Mouse (Mus musculus) embryonic facial prominence, embryonic 15.5 days (tissue): Measurements from ENCODE around the gene Fcrl5. TPM values are rescaled to one million over a fixed set of nuclear protein-coding genes. Genes with fewer than 3 reads are reported as not detected.

Experiments
- ATAC-seq: fragments of 200-750 bp; cut with Nextera tagmentation; 2 replicates; pipeline ENCODE4 v1.8.0; 2017; ENCODE audit warnings: low read depth, moderate TSS enrichment; ENCODE audit not compliant: insufficient number of reproducible peaks, low FRiP score, low TSS enrichment
- H3K27ac ChIP-seq: fragments of 300-500 bp; sonication (generic); replicated peaks from 2 replicates; pipeline ENCODE4 v1.5.1; 2015; ENCODE audit warnings: mild to moderate bottlenecking, inconsistent platforms
- H3K27me3 ChIP-seq: fragments of 300-500 bp; sonication (generic); 2 replicates; pipeline ENCODE4 v1.6.1; 2015; ENCODE audit warnings: inconsistent platforms
- H3K36me3 ChIP-seq: fragments of 300-500 bp; sonication (generic); 2 replicates; pipeline ENCODE4 v1.6.1; 2015; ENCODE audit warnings: mild to moderate bottlenecking, inconsistent platforms
- H3K4me1 ChIP-seq: fragments of 300-500 bp; sonication (generic); 2 replicates; pipeline ENCODE4 v1.6.1; 2015; ENCODE audit warnings: inconsistent platforms
- H3K4me2 ChIP-seq: fragments of 300-500 bp; sonication (generic); replicated peaks from 2 replicates; pipeline ENCODE4 v1.6.1; 2015; ENCODE audit warnings: mild to moderate bottlenecking, inconsistent platforms
- H3K4me3 ChIP-seq: fragments of 300-500 bp; sonication (generic); replicated peaks from 2 replicates; pipeline ENCODE4 v1.5.1; 2015; ENCODE audit warnings: mild to moderate bottlenecking, inconsistent platforms
- H3K9ac ChIP-seq: fragments of 300-500 bp; sonication (generic); 2 replicates; pipeline ENCODE4 v1.6.1; 2015; ENCODE audit warnings: inconsistent platforms
- H3K9me3 ChIP-seq: fragments of 300-500 bp; sonication (generic); replicated peaks from 2 replicates; pipeline ENCODE4 v1.6.1; 2016; ENCODE audit warnings: inconsistent platforms
- WGBS: fragments of 180-500 bp; shearing (Covaris S2); methylation state at CpG from one replicate; pipeline ENCODE4 v1.1.7; 2015; 5-methylcytosine and 5-hydroxymethylcytosine counted together
- polyA plus RNA-seq: library from polyadenylated mRNA; unstranded; fragments of >200 nt; fragmentation: Nextera tagmentation; extraction: Ambion mirVana; gene quantifications from 2 replicates; pipeline ENCODE4 v1.2.1, GENCODE M21; 2015

Gene Fcrl5
- polyA plus RNA-seq, 1 experiment from 2014 or later = not detected

DNA sequence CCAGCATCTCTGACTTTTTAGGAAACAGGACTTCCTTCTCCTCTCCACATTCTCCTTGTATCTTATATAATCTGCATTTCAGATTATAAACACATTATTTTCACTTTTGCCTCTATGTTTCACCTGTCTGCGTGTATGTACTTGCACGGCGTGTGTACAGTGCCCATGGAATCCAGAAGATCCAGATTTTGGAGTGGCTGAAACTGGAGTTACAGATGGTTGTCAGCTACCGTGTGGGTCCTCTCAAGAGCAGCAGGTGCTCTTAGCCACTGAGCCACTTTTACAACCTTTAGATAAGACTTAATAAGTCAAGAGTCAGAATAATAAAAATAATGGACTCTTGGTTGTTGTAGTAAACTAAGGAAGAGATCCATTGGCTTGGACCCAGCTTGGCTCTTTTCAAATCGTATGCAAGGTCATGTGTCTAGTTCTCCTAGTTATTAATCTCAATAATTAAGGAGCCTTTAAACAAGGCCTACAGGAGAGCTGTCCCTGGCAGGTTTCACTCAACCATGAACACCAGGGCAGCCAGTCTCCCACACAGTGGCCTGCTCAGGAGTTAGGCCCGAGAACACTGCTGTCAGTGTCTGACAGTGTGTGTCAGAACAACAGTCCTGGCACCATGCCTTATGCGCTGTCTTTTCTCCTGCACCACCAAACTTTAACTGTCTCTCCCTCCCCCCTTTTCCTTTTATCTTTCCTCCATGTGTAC is 98.2 kb downstream of the Fcrl5 start:
- no peak for ATAC-seq
- no peak overlapping the region for H3K27ac ChIP-seq
- 76% methylated on average over 7 of the region's 7 CpGs for WGBS
- no peak overlapping the region for H3K9ac ChIP-seq
- no peak overlapping the region for H3K4me2 ChIP-seq
- no peak overlapping the region for H3K4me3 ChIP-seq
- peaks cover 7% of the 10 kb centered on the region; the same call in 1 of the 2 replicates for H3K4me1 ChIP-seq
- H3K9me3 ChIP-seq = no peaks in the 10 kb centered on the region
- no peaks in the 10 kb centered on the region for H3K27me3 ChIP-seq
- H3K36me3 ChIP-seq = peaks cover 95% of the 10 kb centered on the region

DNA sequence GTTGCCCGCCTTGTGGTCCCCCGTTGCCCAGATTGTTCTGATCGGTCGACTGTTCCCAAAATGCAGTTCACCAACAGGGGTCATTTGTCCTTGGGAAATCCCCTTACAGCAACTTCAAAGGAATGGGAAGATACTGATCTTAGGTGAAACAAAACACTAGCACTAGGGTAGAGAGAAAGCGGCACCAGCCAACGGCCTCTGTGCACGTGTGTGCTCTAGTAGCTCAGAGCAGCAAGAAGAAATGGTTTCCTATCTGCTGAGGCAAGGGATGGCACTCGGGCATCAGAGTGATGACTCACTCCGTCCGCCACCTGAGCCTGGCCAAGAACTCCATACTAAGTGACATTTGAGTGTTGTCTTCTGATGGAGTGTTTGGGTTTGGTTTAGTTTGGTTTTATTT is 102.5 kb downstream of the Fcrl5 start:
- Histone ChIP-seq H3K4me1 (peaks cover 7% of the 10 kb centered on the region; the same call in 1 of the 2 replicates), H3K27me3 (no peaks in the 10 kb centered on the region), H3K4me2 (no peak overlapping the region), H3K27ac (no peak overlapping the region), H3K36me3 (peaks cover 56% of the 10 kb centered on the region), H3K9me3 (no peaks in the 10 kb centered on the region), H3K9ac (no peak overlapping the region), H3K4me3 (no peak overlapping the region)
- ATAC-seq = no peak
- 76% methylated on average over 10 of the region's 10 CpGs for WGBS

DNA sequence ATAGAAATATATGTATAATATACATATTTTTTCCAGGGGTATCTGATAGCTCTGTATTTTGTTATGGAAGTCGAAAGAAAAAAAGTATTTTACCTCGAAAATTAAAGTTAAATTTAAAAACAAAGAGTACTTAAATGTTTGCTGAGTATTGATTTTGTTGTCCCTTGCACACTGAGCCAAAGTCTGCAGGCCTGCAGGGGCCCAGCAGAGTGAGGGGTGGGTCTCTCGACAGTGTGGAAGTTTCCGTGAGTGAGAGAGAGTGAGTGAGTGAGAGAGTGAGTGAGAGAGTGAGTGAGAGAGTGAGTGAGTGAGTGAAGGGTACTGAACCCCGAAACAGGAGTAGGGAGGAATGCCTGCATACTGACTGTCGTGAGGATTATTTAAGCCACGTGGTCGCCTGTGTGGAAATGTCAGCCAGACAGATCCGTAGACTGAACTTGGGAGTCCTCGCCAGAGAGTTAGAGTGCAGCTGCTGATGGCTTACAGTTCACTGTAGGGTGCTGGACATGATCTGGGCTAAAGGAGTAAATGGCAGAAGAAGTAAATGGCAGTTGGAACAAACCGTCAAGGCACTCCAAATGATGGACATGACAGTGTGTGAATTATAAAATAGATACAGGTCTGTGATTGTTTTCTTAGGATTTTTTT is 104.6 kb downstream of the Fcrl5 start:
- H3K9ac ChIP-seq = no peak overlapping the region
- no peak overlapping the region for H3K27ac ChIP-seq
- WGBS = 58% methylated on average over 11 of the region's 11 CpGs
- H3K36me3 ChIP-seq = peaks cover 35% of the 10 kb centered on the region
- no peaks in the 10 kb centered on the region for H3K27me3 ChIP-seq
- H3K4me2 ChIP-seq = no peak overlapping the region
- peaks cover 7% of the 10 kb centered on the region; the same call in 1 of the 2 replicates for H3K4me1 ChIP-seq
- no peaks in the 10 kb centered on the region for H3K9me3 ChIP-seq
- ATAC-seq = no peak
- no peak overlapping the region for H3K4me3 ChIP-seq

DNA sequence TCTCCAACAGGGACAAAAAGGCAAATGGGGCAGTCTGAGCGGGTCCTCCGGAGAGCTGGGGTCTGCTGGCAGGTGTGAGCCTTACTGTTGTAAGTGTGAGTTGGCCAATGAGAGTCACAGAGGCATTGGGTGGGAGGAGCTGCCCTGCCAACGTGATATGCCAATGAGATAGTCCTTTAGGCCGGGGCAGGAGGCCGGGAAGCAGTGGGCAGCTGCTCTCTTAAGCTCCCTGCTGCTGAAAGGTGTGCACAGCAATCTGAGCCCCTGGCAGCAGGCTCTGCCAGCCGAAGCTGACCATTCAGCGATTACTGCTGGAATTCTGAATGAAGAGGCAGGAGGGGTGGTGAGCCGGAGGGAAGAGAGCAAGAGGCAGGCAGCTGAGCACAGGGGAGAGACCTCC is 105.1 kb downstream of the Fcrl5 start:
- no peak overlapping the region for H3K9ac ChIP-seq
- no peaks in the 10 kb centered on the region for H3K9me3 ChIP-seq
- no peak overlapping the region for H3K4me2 ChIP-seq
- no peak overlapping the region for H3K4me3 ChIP-seq
- 36% methylated on average over 8 of the region's 8 CpGs for WGBS
- no peaks in the 10 kb centered on the region for H3K27me3 ChIP-seq
- H3K4me1 ChIP-seq = peaks cover 7% of the 10 kb centered on the region; the same call in 1 of the 2 replicates
- ATAC-seq = peak; percentile 6; the same call in 1 of the 2 replicates
- H3K36me3 ChIP-seq = peaks cover 30% of the 10 kb centered on the region
- no peak overlapping the region for H3K27ac ChIP-seq

DNA sequence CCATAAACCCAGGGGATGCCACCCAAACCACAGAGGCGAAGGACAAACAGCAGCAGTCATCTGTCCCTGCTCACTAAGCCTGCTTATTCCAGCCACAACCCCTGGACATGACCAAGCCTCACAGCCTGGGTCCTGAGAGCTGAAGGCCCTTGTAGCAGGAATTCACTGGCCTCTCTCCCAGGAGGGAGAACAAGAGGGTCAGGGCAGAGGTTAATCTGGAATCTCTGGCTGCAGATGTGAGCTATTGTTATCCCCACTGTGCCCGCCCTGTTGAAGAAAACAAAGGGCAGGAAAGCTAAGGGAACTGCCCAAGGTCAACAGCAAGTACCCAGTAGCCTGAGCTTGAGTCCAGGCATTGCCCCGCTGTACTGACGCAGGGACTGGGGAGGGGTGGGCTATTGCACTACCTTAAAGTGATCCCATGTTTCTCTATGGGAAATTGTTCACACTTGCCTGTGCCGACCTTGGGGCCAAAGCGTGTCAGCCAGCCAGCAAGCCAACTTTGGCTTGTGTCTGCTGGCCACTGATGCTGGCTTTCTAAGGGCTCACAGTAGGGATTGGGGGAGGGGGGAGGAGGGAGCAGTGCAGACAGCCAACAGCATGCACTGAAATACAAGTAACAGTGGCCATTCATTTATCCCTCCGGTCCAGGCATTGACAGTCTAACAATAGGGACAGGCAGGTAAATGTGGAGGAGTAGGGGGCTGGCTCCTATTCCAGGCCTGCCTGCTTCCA is 107.1 kb downstream of the Fcrl5 start:
- Histone ChIP-seq H3K27me3 (no peaks in the 10 kb centered on the region), H3K36me3 (peaks cover 13% of the 10 kb centered on the region; the same call in 1 of the 2 replicates), H3K4me3 (no peak overlapping the region), H3K27ac (no peak overlapping the region), H3K9me3 (no peaks in the 10 kb centered on the region), H3K4me2 (no peak overlapping the region), H3K9ac (no peak overlapping the region), H3K4me1 (0 out of 2 replicates have a peak, but pooled peaks cover 7% of the 10 kb centered on the region)
- 68% methylated on average over 7 of the region's 7 CpGs for WGBS
- ATAC-seq = no peak

DNA sequence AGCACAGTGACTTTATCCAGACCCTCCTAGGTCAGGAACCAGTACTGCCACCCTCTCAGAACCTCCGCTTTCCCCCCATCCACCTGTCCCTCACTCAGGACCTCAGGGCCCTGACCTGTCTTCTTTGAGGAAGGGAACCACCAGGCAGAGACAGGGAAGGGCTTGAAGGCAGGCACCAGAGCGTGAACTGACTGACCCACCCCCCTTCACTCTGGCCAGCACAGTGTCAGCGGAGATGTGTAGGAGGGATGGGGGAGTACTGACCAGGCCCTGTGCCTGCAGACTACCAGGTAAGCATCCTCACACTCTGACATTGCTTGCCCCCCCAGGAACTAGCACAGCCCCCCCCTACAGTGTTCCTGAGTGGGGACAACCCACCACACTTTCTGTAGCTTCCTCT is 110.0 kb downstream of the Fcrl5 start:
- ATAC-seq = no peak

DNA sequence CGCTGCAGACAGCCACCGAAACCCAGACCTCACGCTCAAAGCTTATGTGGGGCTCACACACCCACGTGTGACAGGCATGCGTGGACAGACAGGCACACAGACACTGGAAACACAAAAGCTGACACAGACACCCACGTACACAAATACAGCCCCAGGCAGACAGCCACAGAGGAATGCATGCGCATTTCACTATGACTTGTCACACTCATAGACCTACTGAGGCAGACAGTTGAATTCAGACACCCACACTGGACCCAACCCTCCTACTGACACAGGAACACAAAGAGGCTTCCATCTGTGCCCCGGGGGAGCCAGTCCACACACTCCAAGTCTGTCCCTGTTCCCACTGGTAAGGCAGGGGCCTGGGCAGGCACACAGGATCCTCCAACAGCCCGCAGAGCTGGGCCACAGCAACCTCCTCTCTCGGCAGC is 110.7 kb downstream of the Fcrl5 start:
- peaks cover 15% of the 10 kb centered on the region; the same call in 1 of the 2 replicates for H3K27me3 ChIP-seq

More for the DNA sequence above, 110.0 kb downstream of the Fcrl5 start:
- Histone ChIP-seq H3K4me2 (no peak overlapping the region), H3K27me3 (peaks cover 7% of the 10 kb centered on the region; the same call in 1 of the 2 replicates), H3K27ac (no peak overlapping the region), H3K36me3 (no peaks in the 10 kb centered on the region), H3K4me3 (no peak overlapping the region), H3K9ac (no peak overlapping the region), H3K9me3 (no peaks in the 10 kb centered on the region), H3K4me1 (no peaks in the 10 kb centered on the region; the same call in 1 of the 2 replicates)
- 69% methylated on average over 3 of the region's 3 CpGs for WGBS

DNA sequence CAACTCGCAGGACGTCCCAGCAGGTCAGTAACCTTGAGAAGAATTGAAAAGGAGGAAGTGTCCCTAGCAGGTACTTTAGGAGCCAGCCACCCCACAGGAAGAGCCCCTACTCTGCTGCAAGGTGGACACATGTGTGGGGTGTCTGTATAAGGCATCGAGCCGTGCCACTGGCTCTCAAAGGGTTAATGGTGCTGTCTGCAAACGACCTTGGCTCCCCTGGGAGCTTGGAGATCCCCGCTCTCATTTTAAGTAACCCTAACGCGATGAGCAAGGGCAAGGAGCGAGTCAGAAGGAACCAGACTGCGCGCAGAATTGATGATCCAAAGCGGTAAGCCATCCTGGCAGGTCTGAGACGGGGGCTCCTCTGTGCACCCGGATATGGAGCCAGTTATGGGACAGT is 114.3 kb downstream of the Fcrl5 start:
- Histone ChIP-seq H3K9ac (no peak overlapping the region), H3K27ac (no peak overlapping the region), H3K27me3 (peaks cover 16% of the 10 kb centered on the region; the same call in 1 of the 2 replicates), H3K4me2 (no peak overlapping the region), H3K36me3 (no peaks in the 10 kb centered on the region), H3K4me3 (no peak overlapping the region), H3K4me1 (no peaks in the 10 kb centered on the region; the same call in 1 of the 2 replicates), H3K9me3 (no peaks in the 10 kb centered on the region)
- 14% methylated on average over 14 of the region's 14 CpGs for WGBS
- ATAC-seq = no peak

More for the DNA sequence above, 110.7 kb downstream of the Fcrl5 start:
- Histone ChIP-seq H3K36me3 (no peaks in the 10 kb centered on the region), H3K27ac (no peak overlapping the region), H3K4me1 (no peaks in the 10 kb centered on the region; the same call in 1 of the 2 replicates), H3K4me2 (no peak overlapping the region), H3K9ac (no peak overlapping the region), H3K9me3 (no peaks in the 10 kb centered on the region), H3K4me3 (no peak overlapping the region)
- no peak for ATAC-seq
- WGBS = 67% methylated on average over 10 of the region's 10 CpGs

Other genes starting within 250 kb of the Fcrl5 start
- 17.9 and 18.4 TPM in 2 replicates for gene Fcrls, start 172.0 kb upstream of the Fcrl5 start, polyA plus RNA-seq
- 0.26 and 0.36 TPM in 2 replicates for gene Cd5l, start 77.9 kb upstream of the Fcrl5 start, polyA plus RNA-seq
- 0.23 and 0.35 TPM in 2 replicates for gene Fcrl1, start 59.4 kb upstream of the Fcrl5 start, polyA plus RNA-seq
- 23.2 and 23.8 TPM in 2 replicates for gene Etv3, start 89.6 kb downstream of the Fcrl5 start, polyA plus RNA-seq
- 16.4 and 18.3 TPM in 2 replicates for gene Arhgef11, start 181.8 kb downstream of the Fcrl5 start, polyA plus RNA-seq